1 mouse cellular context compared by ENCODE assay signal in the genomic region with DNA sequence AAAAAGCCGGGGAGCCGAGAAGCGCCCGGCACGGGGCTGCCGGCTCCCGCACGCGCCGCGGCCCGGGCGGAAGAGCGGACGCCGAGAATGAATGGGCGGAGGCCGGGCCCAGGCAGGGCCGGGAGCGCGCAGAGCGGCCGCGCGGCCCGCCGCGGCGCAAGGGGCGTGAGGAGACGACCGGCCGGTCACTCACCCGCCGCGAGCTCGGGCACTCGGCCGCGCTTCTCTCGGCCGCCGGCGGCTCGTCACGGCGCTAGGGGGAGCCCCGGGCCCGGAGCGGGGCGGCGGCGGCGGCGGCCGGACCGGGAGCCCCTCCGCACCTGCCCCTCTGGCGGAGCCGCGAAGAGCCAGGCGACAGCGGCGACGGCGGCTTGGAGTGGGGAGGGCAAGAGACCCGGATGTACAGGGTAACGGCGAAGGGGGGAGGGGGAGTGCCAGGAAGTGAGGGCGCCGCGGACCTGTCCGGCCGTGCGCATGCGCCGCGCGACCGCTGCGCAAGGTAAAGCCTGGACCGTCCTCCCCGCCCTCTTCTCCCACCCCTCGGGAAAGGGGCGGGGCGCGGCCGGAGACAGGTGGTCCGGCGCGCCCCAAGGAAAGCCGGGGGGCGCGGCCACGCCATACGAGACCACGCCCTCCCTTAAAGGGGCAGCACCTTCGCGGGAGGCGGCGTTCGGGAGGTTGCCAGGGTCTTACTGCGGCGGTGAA.
A peak's percentile ranks its signal among the peaks of the same experiment; 100 is the strongest.
TF ChIP-seq lines count a peak whose summit lies in the region.

No protein-coding gene starts in this region.

TF ChIP-seq in MEL, 35 proteins besides CTCF, POLR2A, EP300 and RAD21 (continued from another document):
- TF ChIP-seq GATA1 (IDR thresholded peaks at IDR 0.05; ENCODE audit: low read depth, low read length) (no peak), MAZ (IDR thresholded peaks at IDR 0.05; ENCODE audit: low read depth, low read length) (peak; percentile 97)
